Mouse (Mus musculus): ENCODE measurements around the gene Ascl1.

Gene Ascl1

DNA sequence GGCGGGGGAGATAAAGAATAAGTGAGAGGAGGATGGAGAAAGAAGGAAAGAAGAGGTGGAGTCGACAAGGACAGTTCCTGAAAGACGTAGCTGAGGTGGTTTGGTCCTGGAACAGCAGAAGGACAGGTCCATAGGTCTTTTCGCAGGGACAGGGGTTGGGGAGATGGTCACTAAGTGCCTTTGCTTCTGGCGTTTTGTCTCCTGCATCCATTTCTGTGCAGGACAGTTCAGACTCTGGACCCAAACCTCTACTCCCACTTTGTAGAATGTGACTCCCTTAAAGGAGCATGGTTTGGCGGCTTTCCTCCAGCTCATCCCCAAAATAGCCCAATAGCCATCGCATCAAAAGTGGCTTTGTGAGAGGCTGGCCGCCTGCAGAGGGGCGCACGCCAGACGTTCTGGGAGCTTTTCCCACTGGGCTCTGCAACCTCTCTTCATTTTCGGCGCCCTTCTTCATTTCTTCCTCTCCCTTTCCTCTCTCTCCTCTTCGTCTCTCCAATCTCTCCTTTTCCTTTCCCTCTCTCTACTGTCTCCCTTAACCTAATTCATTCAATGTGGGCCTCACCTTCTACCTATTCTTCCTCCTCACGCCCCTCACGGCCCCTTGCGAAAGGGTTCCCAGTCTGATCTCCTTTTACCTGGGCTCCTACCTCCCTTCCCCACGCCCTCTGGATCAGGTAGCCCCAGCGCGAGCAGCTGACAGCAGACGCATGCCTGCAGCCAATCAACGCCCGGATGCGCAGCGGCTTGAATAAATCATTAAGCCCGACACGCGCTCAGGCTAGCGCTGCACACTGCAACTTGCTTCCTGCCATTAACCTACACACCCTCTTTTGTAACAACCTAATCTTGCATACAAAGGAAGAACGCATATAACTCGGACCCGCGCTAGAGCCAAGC, 7.5 kb downstream of the Ascl1 start:
- DNase-seq (ENCODE audit: low spot score): no peak

DNA sequence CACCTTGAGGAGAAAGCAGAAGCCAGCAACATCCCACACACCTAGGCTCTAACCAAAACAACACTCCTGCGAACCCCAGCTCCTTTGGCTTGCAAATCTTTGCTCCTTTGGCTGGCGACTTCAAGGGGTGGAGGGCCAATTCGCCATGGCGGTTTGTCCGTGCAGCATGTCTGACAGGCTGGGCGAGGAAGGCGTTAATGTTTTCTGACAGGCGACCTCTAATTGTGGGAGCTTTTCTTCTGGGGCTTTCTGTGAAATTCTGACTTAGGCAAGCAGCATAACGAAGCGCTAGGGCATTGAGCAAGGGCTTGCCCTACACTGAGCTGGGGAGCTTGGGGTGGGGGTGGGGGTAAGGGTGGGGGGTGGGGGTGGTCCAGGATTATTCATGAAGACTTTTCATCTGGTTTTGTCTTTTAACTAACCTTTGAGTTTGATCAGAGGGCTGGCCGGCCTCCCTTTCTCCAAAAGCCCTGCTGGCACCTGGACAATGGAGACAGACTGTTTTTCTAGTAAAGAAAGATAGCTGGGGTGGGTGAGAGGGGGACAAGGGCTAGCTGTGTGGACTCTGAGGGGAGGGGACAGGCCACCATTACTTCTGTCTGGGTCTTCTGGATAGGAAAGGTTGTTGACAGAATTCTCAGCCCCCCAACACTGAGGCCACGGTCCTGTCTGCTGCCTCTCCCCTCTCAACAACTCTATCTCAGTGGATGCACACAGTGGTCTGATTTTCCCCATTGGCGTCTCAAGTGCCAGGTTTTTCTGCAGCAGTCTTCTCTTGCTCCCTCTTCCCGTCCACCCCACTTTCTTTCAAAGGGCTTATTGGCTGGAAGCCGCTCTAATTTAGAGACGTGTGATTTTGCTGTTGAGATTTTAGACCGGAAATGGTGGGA, 8.4 kb downstream of the Ascl1 start:
- DNase-seq (ENCODE audit: low spot score): no peak

DNA sequence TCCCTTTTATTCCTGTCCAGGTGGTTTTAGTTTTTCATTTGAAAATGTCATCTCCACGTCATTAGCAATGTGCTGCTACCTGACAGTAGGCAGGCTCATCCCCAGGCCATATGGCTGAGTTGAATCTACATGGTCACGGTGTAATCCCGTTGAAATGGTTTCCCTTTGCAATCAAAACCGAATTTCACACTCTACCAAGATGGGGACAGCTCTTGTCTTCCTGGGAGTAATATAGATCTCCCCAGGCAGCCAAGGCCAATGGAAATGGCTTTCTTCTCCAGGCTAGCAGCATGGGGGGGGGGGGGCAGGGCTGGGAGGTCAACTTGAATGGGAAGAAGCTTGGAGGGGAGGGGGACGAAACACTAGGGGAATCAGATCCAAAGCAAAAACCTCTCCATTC, 15.6 kb downstream of the Ascl1 start:
- DNase-seq (ENCODE audit: low spot score): no peak

DNA sequence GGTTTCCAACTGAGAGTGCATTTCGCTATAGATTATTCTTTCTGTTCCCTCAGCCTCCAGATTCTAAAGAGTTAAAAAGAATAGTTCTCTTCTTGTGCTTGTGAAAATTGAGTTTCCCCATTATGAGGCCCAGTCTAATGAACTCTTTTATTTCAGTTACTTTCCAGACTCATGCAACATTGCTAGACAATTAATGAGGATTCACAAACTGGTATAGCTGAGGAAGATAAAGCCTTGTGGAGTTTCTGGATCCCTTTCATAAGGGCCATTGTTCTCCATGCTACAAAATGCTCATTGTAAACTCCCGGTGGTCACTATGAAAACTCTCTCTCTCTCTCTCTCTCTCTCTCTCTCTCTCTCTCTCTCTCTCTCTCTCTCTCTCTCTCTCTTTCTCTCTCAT, 18.5 kb downstream of the Ascl1 start:
- no peak for DNase-seq (ENCODE audit: low spot score)

DNA sequence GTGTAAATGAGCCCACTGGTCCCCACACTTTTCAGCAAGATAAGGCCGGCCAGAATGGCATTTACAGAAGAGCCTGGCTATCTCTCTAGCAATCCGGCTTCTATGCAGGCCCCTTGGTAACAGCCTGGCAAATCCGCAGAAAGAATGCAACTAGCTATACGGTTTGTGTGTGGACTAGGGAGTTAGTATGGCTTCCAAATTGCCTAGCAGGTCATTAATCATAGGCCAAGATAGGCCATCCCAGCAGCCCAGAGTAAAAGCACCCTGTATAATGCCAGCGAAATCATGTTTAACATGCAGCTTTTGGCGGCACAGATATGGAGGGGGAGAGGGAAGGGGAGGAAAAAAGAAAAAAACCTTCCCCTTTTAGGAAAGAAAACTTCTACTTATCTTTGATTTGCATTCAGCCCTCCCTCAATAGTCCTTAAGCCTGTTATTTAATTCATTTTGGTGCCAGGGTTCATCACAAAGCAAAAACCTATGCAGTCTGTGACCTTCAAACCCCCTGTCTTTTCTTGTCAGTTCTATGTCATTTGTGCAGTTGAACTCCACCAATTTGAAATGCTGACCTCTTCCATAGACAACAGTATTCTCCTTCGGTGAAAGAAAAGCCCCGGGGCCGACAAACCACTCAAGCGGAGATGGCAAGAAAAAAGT, 19.9 kb downstream of the Ascl1 start:
- DNase-seq (ENCODE audit: low spot score): no peak

DNA sequence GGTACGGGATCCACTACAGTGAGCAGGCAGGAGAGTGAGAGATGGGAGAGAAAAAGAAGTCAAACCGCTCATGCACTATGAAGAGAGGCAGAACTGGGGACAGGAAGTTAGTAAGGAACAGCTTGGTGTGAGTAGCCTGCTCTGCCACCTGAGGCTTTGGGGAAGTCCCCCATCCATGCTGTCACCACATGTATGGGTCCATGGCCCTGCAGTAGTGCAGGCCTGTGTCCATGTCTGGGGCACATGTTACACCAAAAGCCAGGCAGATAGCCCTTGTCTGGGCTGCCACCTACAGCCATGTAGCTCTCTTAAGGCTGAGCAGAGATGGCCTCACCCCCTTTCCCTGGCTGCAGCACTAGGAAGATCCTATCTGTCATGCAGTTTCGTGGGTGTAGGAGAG, 42.7 kb downstream of the Ascl1 start:
- DNase-seq (ENCODE audit: low spot score): no peak

DNA sequence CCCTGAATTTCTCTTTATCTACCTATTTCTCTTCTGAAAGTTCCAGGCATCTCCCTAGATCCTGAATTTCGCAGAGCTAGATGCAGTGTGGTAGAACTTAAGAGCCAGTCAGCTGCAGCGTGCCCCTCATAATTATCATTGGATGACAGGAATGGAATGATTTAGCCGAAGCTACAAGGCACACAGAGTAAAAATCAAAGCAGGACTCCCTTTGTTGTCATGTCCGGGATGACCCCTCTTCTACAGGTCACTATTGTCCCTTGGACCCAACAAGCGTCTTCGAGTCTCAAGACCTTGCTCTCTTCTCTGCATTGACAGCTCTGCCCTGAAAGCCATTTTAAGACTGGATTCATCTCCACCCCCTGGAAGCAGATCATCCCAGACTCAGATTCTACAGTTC, 44.1 kb downstream of the Ascl1 start:
- no peak for DNase-seq (ENCODE audit: low spot score)

DNA sequence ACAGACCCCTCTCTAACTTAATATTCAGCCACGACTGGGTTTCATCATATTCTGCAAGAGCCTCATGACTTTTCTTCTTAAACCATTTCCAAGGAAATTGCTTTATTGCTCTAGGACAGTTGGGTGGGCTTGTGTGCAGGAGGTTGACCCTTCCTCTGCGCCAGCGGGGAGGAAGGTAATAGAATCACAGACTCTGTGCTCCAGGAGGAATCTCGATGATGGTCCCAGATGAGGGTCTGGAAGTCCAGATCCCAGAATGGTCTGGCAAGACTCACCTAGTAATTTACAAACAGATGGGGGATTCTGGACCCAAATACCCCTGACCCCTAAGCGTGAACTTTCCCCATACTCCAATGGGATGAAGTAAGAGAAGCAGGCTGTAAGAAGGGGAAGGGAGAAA, 45.2 kb downstream of the Ascl1 start:
- DNase-seq (ENCODE audit: low spot score): no peak

DNA sequence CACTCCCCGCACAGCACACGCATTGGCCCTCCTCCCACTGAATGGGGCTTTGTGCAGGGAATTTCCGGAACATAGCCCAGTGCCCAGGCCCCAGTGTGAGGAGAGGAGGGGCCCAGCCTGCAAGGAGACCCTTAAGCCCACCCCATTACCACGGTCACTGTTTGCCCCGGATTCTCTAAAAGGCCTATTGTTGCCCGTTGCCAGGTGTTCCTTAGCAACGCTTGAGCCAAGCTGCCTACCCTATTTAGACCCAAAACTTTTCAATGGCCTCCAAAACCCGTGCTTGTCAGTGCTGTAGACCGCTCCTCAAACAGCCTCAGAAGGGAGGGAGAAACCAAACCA, 45.7 kb downstream of the Ascl1 start:
- DNase-seq (ENCODE audit: low spot score): no peak

DNA sequence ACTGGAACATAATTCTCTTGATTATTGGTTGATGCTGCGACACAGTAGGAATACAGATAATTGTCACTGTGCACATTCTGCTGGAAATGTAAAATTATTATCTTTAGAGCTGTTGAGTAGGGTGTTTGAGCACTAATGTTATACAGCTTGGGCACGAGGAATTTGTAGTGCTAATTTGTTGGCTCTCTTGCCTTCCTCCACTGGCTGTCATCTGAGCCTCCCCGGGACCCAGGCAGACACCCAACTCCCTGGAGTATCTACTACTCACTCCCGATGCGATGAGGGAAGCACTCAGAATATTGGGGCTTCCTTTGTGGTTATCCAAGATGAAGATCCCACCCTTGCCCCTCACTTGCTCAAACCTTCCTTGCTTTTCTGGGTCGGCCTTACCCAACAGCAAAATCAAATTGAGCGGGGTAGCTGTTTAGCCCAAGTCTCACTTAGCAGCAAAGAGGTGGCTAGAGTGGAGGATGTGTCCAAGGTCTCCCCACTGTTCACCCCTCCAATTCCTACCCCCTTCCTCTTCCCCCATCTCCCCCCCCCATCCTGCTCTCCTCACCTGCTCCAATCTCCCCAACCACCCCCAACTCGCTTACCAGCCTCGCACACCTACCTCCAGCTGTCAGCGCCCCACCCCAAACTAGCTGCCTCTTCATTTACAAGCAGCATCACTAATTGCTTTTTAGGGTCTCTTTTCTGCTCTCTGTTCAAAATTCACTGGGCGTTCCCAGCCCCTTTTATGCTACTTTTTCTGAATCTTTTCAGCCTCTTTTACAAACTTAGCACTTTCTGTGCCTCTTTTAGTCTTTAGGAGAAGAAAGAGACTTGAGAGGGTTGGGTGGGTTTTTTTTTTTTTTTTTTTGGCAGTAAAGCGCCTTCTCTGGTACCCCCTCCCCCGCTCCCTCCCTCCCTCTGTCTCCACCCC, 46.4 kb downstream of the Ascl1 start:
- DNase-seq (ENCODE audit: low spot score): no peak

DNA sequence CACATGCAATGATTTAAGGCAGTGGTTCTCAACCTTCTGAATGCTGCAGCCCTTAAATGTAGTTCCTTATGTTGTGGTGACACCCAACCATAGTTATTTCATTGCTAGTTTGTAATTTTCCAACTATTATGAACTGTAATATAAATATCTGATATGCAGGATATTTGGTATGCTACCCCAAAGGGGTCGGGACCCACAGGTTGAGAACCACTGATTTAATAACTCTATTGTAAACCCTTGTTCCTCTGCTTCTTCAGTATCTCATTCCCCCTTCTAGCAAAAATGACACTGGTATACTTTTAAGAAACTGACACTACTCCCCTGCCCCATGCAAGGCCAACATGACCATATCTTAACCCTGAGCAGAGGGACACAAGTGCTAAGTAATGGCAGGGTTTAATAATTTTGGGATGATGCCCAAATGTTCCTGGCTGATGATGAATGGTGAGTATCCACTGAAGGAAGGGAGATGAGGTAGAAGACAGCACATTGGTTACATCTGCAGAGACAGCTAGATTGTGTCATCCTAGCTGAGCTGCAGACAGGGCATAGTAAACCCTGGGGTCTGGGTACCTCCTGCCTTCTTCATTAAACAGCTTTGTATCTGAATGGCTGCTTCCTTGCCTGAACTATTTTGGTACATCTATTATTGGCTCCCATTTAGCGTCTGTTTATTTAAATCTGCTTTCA, 47.2 kb downstream of the Ascl1 start:
- DNase-seq (ENCODE audit: low spot score): no peak
